Mouse (Mus musculus) heart, adult 2 months (tissue): ENCODE measurements around the gene Zfyve27. TPM values are rescaled to one million over a fixed set of nuclear protein-coding genes. Genes with fewer than 3 reads are reported as not detected.
A peak's percentile ranks its signal among the peaks of the same experiment; 100 is the strongest.

ENCODE experiments used
- DNase-seq, 2 experiments: peaks; one replicate each; pipeline ENCODE4 v3.0.0; 2021
- H3K27ac ChIP-seq: fragments of 200-600 bp; 2 replicates; pipeline ENCODE4 v1.8.1; 2022
- H3K27me3 ChIP-seq: fragments of 200-500 bp; 2 replicates; pipeline ENCODE4 v1.6.1; 2012; ENCODE audit warnings: mild to moderate bottlenecking, low read length, inconsistent platforms, mixed read lengths; ENCODE audit not compliant: control insufficient read depth, insufficient read depth
- H3K36me3 ChIP-seq: fragments of 200-500 bp; 2 replicates; pipeline ENCODE4 v1.6.1; 2012; ENCODE audit warnings: low read length, inconsistent platforms; ENCODE audit not compliant: control insufficient read depth, insufficient read depth
- H3K4me1 ChIP-seq: fragments of 200-500 bp; 2 replicates; pipeline ENCODE4 v1.6.1; 2011; ENCODE audit warnings: low read length; ENCODE audit not compliant: control insufficient read depth, insufficient read depth
- H3K4me3 ChIP-seq: fragments of 200-600 bp; 2 replicates; pipeline ENCODE4 v1.8.1; 2022
- H3K79me2 ChIP-seq: fragments of 200-500 bp; replicated peaks from 2 replicates; pipeline ENCODE4 v1.6.1; 2012; ENCODE audit warnings: mild to moderate bottlenecking, inconsistent platforms, low read length, moderate library complexity, mixed read lengths; ENCODE audit not compliant: control insufficient read depth, insufficient read depth
- H3K9ac ChIP-seq: fragments of 200-500 bp; 2 replicates; pipeline ENCODE4 v1.6.1; 2012; ENCODE audit warnings: low read depth, mild to moderate bottlenecking, control low read depth, inconsistent platforms, low read length, mixed read lengths
- CTCF ChIP-seq: fragments of 200-600 bp; IDR thresholded peaks from 2 replicates; pipeline ENCODE4 v1.8.1; 2022; ENCODE audit warnings: antibody characterized with exemption, mild to moderate bottlenecking, moderate library complexity
- EP300 ChIP-seq: fragments of 200-500 bp; IDR thresholded peaks from 2 replicates; pipeline ENCODE4 v1.6.1; 2011; ENCODE audit warnings: low read depth, low read length, control low read depth; ENCODE audit not compliant: insufficient read depth
- POLR2A ChIP-seq: fragments of 200-500 bp; IDR thresholded peaks from 2 replicates; pipeline ENCODE4 v1.6.1; 2011; ENCODE audit warnings: mild to moderate bottlenecking, low read depth, low read length, control low read depth; ENCODE audit not compliant: insufficient read depth
- WGBS: fragments of 180-500 bp; shearing (Covaris S2); methylation state at CpG from one replicate; pipeline ENCODE4 v1.1.7; 2018; 5-methylcytosine and 5-hydroxymethylcytosine counted together
- intact Hi-C: fragments of 180-260 bp; cut with DNase I; formaldehyde crosslinking; loops from one replicate; pipeline ENCODE4 v1.15.1; 2025
- polyA plus RNA-seq: library from polyadenylated mRNA; depleted of rRNA; stranded (reverse); fragments of >200 nt; gene quantifications from 2 replicates; pipeline ENCODE4 v1.2.3, GENCODE M21; 2012
- total RNA-seq, 2 experiments: library from RNA; stranded (reverse); gene quantifications; 2 replicates each; pipeline ENCODE4 v1.2.3; 2021

Zfyve27 gene
- total and polyA plus RNA-seq, 3 experiments: 20.2 to 27.6 (median 20.3) TPM

- Histone ChIP-seq H3K4me1 (peaks cover 3% of the 10 kb centered on the region; the same call in 1 of the 2 replicates), H3K36me3 (no peaks in the 10 kb centered on the region), H3K27ac (peak overlapping the region; percentile 87), H3K9ac (peak overlapping the region; percentile 51), H3K79me2 (no peaks in the 10 kb centered on the region), H3K27me3 (no peaks in the 10 kb centered on the region), H3K4me3 (peak overlapping the region; percentile 71)
- no peak for DNase-seq
- WGBS: 34% methylated on average over 14 of the region's 14 CpGs
- no peak for TF ChIP-seq EP300
- TF ChIP-seq CTCF: no peak
- TF ChIP-seq POLR2A: no peak
- intact Hi-C loops: loop anchor here (2.0 to 5.0 kb wide), 2 partner anchors 15 to 38 kb away; no protein-coding TSS in a partner anchor
These were observed 34.0 kb upstream of the Zfyve27 start for GRCm38 (mm10) chr19:42129509-42130293.

GRCm38 (mm10) chr19:42130294-42130606, 33.5 kb upstream of the Zfyve27 start:
- H3K36me3 ChIP-seq: no peaks in the 10 kb centered on the region
- intact Hi-C loops: loop anchor here (2.0 to 5.0 kb wide), 2 partner anchors 15 to 37 kb away; no protein-coding TSS in a partner anchor
- H3K27ac ChIP-seq: peak overlapping the region; percentile 87
- no peak for DNase-seq
- TF ChIP-seq CTCF: no peak
- no peaks in the 10 kb centered on the region for H3K27me3 ChIP-seq
- WGBS: 58% methylated on average over 3 of the region's 3 CpGs
- H3K79me2 ChIP-seq: no peaks in the 10 kb centered on the region
- H3K4me3 ChIP-seq: no peak overlapping the region
- no peak overlapping the region for H3K9ac ChIP-seq
- peaks cover 3% of the 10 kb centered on the region; the same call in 1 of the 2 replicates for H3K4me1 ChIP-seq

- intact Hi-C loops: loop anchor here (2.0 to 5.0 kb wide), 2 partner anchors 14 to 36 kb away; no protein-coding TSS in a partner anchor
- Histone ChIP-seq H3K9ac (no peak overlapping the region), H3K27me3 (no peaks in the 10 kb centered on the region), H3K4me1 (peaks cover 3% of the 10 kb centered on the region; the same call in 1 of the 2 replicates), H3K79me2 (no peaks in the 10 kb centered on the region), H3K4me3 (no peak overlapping the region), H3K36me3 (no peaks in the 10 kb centered on the region), H3K27ac (peak overlapping the region; percentile 43)
- no peak for TF ChIP-seq CTCF
- TF ChIP-seq EP300: no peak
- TF ChIP-seq POLR2A: no peak
- DNase-seq: peak in 1 of 2 experiments; percentile 40
- WGBS: 48% methylated on average over 5 of the region's 5 CpGs
These were observed 32.6 kb upstream of the Zfyve27 start for GRCm38 (mm10) chr19:42131101-42131500.

- Histone ChIP-seq H3K4me3 (no peak overlapping the region), H3K27ac (no peak overlapping the region), H3K27me3 (no peaks in the 10 kb centered on the region), H3K4me1 (no peaks in the 10 kb centered on the region), H3K9ac (no peak overlapping the region), H3K36me3 (no peaks in the 10 kb centered on the region), H3K79me2 (no peaks in the 10 kb centered on the region)
- no peak for DNase-seq
- TF ChIP-seq POLR2A (no peak), CTCF (no peak), EP300 (no peak)
- intact Hi-C loops: no loop called here
These were observed 28.7 kb upstream of the Zfyve27 start for GRCm38 (mm10) chr19:42135070-42135469.

- Histone ChIP-seq H3K36me3 (no peaks in the 10 kb centered on the region), H3K4me1 (no peaks in the 10 kb centered on the region), H3K79me2 (no peaks in the 10 kb centered on the region), H3K4me3 (no peak overlapping the region), H3K27me3 (no peaks in the 10 kb centered on the region), H3K27ac (no peak overlapping the region), H3K9ac (no peak overlapping the region)
- DNase-seq: no peak
- 63% methylated on average over 5 of the region's 5 CpGs for whole genome bisulfite sequencing
- TF ChIP-seq EP300 (no peak), POLR2A (no peak), CTCF (no peak)
- intact Hi-C loops: no loop called here
These were observed 27.6 kb upstream of the Zfyve27 start for GRCm38 (mm10) chr19:42136126-42136525.

- Histone ChIP-seq H3K9ac (no peak overlapping the region), H3K4me3 (no peak overlapping the region), H3K27ac (no peak overlapping the region), H3K36me3 (no peaks in the 10 kb centered on the region), H3K4me1 (no peaks in the 10 kb centered on the region), H3K79me2 (no peaks in the 10 kb centered on the region), H3K27me3 (no peaks in the 10 kb centered on the region)
- intact Hi-C loops: no loop called here
- no peak for DNase-seq
- WGBS: 88% methylated on average over 4 of the region's 4 CpGs
- TF ChIP-seq POLR2A (no peak), CTCF (no peak), EP300 (no peak)
These were observed 26.5 kb upstream of the Zfyve27 start for GRCm38 (mm10) chr19:42137167-42137672.
